Mouse (Mus musculus) hindbrain, postnatal 0 days (tissue): ENCODE measurements around the gene Slc35g1. TPM values are rescaled to one million over a fixed set of nuclear protein-coding genes. Genes with fewer than 3 reads are reported as not detected.

ENCODE experiments used
- ATAC-seq: fragments of 200-750 bp; cut with Nextera tagmentation; 2 replicates; pipeline ENCODE4 v1.8.0; 2017; ENCODE audit warnings: mild to moderate bottlenecking, moderate TSS enrichment, moderate library complexity
- DNase-seq: peaks from one replicate; pipeline ENCODE4 v3.0.0-alpha.2; 2015; ENCODE audit warnings: low spot score
- H3K27ac ChIP-seq: fragments of 300-500 bp; sonication (generic); 2 replicates; pipeline ENCODE4 v1.5.1; 2014; ENCODE audit warnings: mild to moderate bottlenecking
- H3K27me3 ChIP-seq: fragments of 300-500 bp; sonication (generic); 2 replicates; pipeline ENCODE4 v1.6.1; 2014; ENCODE audit warnings: low read length, mixed read lengths; ENCODE audit not compliant: insufficient read depth
- H3K36me3 ChIP-seq: fragments of 300-500 bp; sonication (generic); 2 replicates; pipeline ENCODE4 v1.6.1; 2014; ENCODE audit warnings: low read length, mixed read lengths; ENCODE audit not compliant: insufficient read depth
- H3K4me1 ChIP-seq: fragments of 300-500 bp; sonication (generic); 2 replicates; pipeline ENCODE4 v1.6.1; 2014; ENCODE audit warnings: antibody characterized with exemption, low read length, mixed read lengths; ENCODE audit not compliant: insufficient read depth
- H3K4me2 ChIP-seq: fragments of 300-500 bp; sonication (generic); 2 replicates; pipeline ENCODE4 v1.6.1; 2014; ENCODE audit warnings: low read depth, mild to moderate bottlenecking, low read length, moderate library complexity, mixed read lengths
- H3K4me3 ChIP-seq: fragments of 300-500 bp; sonication (generic); 2 replicates; pipeline ENCODE4 v1.5.1; 2014; ENCODE audit warnings: low read length
- H3K9ac ChIP-seq: fragments of 300-500 bp; sonication (generic); replicated peaks from 2 replicates; pipeline ENCODE4 v1.6.1; 2014; ENCODE audit warnings: mild to moderate bottlenecking, low read length, moderate library complexity, mixed read lengths
- H3K9me3 ChIP-seq: fragments of 300-500 bp; sonication (generic); 2 replicates; pipeline ENCODE4 v1.6.1; 2016; ENCODE audit warnings: low read length, mixed read lengths
- CTCF ChIP-seq: IDR thresholded peaks from 2 replicates; pipeline ENCODE4 v1.5.1; 2016; ENCODE audit warnings: antibody characterized with exemption, control low read depth, low read depth
- WGBS: fragments of 180-500 bp; shearing (Covaris S2); extraction: QIAGEN DNeasy Blood & Tissue Kit; methylation state at CpG from one replicate; pipeline ENCODE4 v1.1.7; 2014; 5-methylcytosine and 5-hydroxymethylcytosine counted together
- polyA plus RNA-seq: library from polyadenylated mRNA; unstranded; fragments of >200 nt; fragmentation: Nextera tagmentation; extraction: Ambion mirVana; gene quantifications from 2 replicates; pipeline ENCODE4 v1.2.1, GENCODE M21; 2015
- total RNA-seq: library from RNA; depleted of rRNA; stranded (reverse); fragments of >200 nt; gene quantifications from 2 replicates; pipeline ENCODE4 v1.2.3, GENCODE M21; 2014

Gene Slc35g1
- total and polyA plus RNA-seq, 2 experiments from 2014 or later: 1.5 to 3.2 TPM

GRCm38 (mm10) chr19:38413861-38414260, 18.1 kb downstream of the Slc35g1 start:
- H3K9ac ChIP-seq: no peak overlapping the region
- WGBS: 92% methylated on average over 6 of the region's 6 CpGs
- H3K4me2 ChIP-seq: no peak overlapping the region
- no peaks in the 10 kb centered on the region for H3K27me3 ChIP-seq
- TF ChIP-seq CTCF: no peak
- no peaks in the 10 kb centered on the region for H3K9me3 ChIP-seq
- no peaks in the 10 kb centered on the region for H3K4me1 ChIP-seq
- no peaks in the 10 kb centered on the region for H3K36me3 ChIP-seq
- DNase-seq (no peak), ATAC-seq (no peak)
- H3K4me3 ChIP-seq: no peak overlapping the region
- no peak overlapping the region for H3K27ac ChIP-seq

DNA sequence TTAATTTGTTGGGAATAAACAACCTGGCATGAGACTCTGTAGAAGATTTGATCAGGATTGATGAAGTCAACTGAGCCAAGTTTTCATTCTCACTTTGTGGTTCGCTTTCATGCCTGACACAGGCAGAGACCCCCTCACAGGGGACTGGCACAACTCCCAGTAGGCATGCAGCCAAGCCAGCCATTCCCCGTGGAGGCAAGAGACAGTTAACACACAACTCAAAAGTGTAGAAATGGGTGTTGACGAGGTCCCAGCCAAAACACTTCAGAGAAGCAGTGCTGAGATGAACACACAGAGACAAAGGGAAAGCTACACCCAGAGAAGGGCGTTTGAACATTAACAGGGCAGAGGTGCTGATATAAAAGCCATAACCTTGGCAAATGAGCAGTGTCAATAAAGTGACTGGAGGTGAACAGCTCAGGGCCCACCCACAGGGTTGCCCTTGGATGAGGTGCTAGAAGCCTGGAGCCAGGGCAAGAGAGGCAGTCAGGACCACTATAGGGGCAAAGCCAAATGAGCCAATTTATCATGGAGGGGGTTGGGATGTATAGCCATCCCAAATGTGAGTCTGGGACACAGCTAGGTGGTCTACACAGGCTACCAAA, 23.1 kb downstream of the Slc35g1 start:
- no peak for TF ChIP-seq CTCF

DNA sequence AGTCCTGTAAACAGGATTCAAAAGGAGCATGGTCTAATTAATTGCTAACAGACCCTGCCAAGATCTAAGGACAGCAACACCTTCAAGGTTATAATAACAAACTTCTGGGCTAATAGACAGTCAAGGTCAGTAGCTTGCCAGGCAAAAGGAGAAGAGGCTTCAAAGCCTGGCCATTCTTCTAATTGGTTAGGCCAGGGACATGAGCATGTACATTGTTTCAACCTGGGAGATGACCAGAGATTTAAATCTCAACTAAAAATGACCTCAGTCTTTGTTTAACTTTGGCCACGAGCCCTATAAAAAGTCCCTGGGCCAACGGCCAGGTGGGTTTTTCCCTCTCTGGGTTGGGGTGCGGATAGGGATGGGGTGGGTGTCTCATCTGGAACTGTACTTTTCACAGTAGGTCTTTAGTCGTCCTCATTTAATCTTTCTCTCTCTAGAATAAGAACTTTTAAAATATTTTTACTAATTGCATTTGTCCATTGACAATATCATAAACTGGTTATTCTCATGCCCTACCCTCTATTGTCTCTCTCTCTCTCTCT, 25.0 kb downstream of the Slc35g1 start:
- no peak overlapping the region for H3K4me2 ChIP-seq
- no peak for ATAC-seq
- DNase-seq: no peak
- 70% methylated on average over 4 of the region's 4 CpGs for WGBS
- no peaks in the 10 kb centered on the region for H3K9me3 ChIP-seq
- TF ChIP-seq CTCF: no peak
- no peak overlapping the region for H3K4me3 ChIP-seq
- no peak overlapping the region for H3K9ac ChIP-seq
- H3K27ac ChIP-seq: no peak overlapping the region
- no peaks in the 10 kb centered on the region for H3K27me3 ChIP-seq
- no peaks in the 10 kb centered on the region for H3K4me1 ChIP-seq
- H3K36me3 ChIP-seq: no peaks in the 10 kb centered on the region

More for the DNA sequence above, 23.1 kb downstream of the Slc35g1 start:
- Histone ChIP-seq H3K27me3 (no peaks in the 10 kb centered on the region), H3K4me3 (no peak overlapping the region), H3K9me3 (no peaks in the 10 kb centered on the region), H3K4me1 (no peaks in the 10 kb centered on the region), H3K36me3 (no peaks in the 10 kb centered on the region), H3K27ac (no peak overlapping the region), H3K9ac (no peak overlapping the region), H3K4me2 (no peak overlapping the region)
- WGBS: 27% methylated on average over 4 of the region's 4 CpGs
- no peak for ATAC-seq
- DNase-seq: peak; percentile 28

DNA sequence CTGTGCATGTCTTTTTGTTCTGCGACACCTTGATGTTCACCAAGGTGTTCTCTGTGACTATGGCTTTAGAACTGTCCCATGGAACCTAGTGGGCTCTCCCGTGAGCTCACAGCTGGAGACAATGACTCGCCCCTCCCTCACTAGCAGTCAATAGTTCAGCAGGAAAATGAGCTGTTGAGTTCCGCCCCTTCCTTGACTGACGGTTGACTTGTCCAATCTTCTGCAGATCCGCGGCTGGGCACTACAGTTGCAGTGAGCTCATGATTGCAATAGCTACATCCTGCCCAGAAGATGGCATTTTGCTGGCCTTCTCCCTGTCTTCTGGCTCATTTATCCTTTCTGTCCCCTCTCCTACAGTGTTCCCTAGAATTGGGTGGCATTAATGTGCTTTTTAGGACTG, 25.7 kb downstream of the Slc35g1 start:
- Histone ChIP-seq H3K4me2 (no peak overlapping the region), H3K36me3 (no peaks in the 10 kb centered on the region), H3K9me3 (no peaks in the 10 kb centered on the region), H3K27ac (no peak overlapping the region), H3K27me3 (no peaks in the 10 kb centered on the region), H3K4me1 (no peaks in the 10 kb centered on the region), H3K4me3 (no peak overlapping the region), H3K9ac (no peak overlapping the region)
- WGBS: 66% methylated on average over 7 of the region's 7 CpGs
- no peak for DNase-seq
- ATAC-seq: no peak
- no peak for TF ChIP-seq CTCF

DNA sequence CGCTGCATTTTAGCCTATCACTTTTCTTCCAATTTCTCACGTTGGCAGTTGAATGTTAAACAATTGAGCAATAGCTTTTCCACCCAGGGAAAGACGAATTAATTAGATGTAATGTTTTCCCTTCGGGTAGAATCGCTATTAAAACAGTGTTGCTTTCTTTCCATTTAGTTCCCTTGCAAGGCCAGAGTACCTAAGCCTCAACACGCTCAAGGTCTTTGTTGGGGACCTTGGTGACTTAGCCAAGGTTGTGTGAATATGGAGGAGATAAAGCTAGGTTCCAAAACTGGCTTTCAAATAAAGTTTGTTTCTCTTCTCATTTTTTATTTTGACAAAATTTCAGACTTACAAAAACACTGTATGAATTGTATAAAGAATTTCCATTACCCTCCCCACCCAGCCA, 27.1 kb downstream of the Slc35g1 start:
- Histone ChIP-seq H3K27me3 (no peaks in the 10 kb centered on the region), H3K9ac (no peak overlapping the region), H3K4me3 (no peak overlapping the region), H3K36me3 (no peaks in the 10 kb centered on the region), H3K4me2 (no peak overlapping the region), H3K9me3 (no peaks in the 10 kb centered on the region), H3K4me1 (no peaks in the 10 kb centered on the region), H3K27ac (no peak overlapping the region)
- DNase-seq (no peak), ATAC-seq (no peak)
- TF ChIP-seq CTCF: no peak
- WGBS: 54% methylated on average over 6 of the region's 6 CpGs

- DNase-seq (peak; percentile 82), ATAC-seq (no peak; the same call in 1 of the 2 replicates)
- 40% methylated on average over 7 of the region's 7 CpGs for WGBS
- H3K4me1 ChIP-seq: no peaks in the 10 kb centered on the region
- H3K4me3 ChIP-seq: no peak overlapping the region
- H3K9ac ChIP-seq: no peak overlapping the region
- no peaks in the 10 kb centered on the region for H3K27me3 ChIP-seq
- peak; percentile 73 for TF ChIP-seq CTCF
- H3K36me3 ChIP-seq: no peaks in the 10 kb centered on the region
- no peak overlapping the region for H3K4me2 ChIP-seq
- H3K27ac ChIP-seq: no peak overlapping the region
- no peaks in the 10 kb centered on the region for H3K9me3 ChIP-seq
Observed at GRCm38 (mm10) chr19:38423884-38424283, 28.1 kb downstream of the Slc35g1 start.

DNA sequence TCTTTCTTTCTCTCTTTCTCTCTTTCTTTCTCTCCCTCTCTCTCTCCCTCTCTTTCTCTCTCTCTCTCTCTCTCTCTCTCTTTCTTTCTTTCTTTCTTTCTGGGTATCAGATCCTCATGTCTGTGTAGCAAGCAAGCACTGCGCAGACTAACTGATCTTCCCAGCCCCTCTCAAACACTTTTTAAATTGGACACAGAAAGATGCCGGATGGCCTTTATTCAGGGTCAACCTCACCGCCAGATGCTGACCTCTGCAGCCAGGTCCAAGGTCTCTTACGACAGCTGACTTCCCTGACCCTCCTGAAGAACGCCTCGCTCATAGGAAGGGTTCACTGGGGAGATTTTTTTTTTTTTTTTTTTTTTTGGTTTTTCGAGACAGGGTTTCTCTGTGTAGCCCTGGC, 28.8 kb downstream of the Slc35g1 start:
- no peak overlapping the region for H3K9ac ChIP-seq
- ATAC-seq: no peak
- H3K27ac ChIP-seq: no peak overlapping the region
- TF ChIP-seq CTCF: no peak
- no peaks in the 10 kb centered on the region for H3K27me3 ChIP-seq
- H3K9me3 ChIP-seq: no peaks in the 10 kb centered on the region
- no peak for DNase-seq
- H3K4me3 ChIP-seq: no peak overlapping the region
- H3K36me3 ChIP-seq: no peaks in the 10 kb centered on the region
- WGBS: 83% methylated on average over 6 of the region's 7 CpGs
- no peak overlapping the region for H3K4me2 ChIP-seq
- no peaks in the 10 kb centered on the region for H3K4me1 ChIP-seq
